Mouse (Mus musculus): ENCODE results near the gene Pagr1b. TPM values are rescaled to one million over a fixed set of nuclear protein-coding genes. Genes with fewer than 3 reads are reported as not detected.

Gene Pagr1b
- polyA plus RNA-seq, 1 experiment = 0.90 TPM

DNA sequence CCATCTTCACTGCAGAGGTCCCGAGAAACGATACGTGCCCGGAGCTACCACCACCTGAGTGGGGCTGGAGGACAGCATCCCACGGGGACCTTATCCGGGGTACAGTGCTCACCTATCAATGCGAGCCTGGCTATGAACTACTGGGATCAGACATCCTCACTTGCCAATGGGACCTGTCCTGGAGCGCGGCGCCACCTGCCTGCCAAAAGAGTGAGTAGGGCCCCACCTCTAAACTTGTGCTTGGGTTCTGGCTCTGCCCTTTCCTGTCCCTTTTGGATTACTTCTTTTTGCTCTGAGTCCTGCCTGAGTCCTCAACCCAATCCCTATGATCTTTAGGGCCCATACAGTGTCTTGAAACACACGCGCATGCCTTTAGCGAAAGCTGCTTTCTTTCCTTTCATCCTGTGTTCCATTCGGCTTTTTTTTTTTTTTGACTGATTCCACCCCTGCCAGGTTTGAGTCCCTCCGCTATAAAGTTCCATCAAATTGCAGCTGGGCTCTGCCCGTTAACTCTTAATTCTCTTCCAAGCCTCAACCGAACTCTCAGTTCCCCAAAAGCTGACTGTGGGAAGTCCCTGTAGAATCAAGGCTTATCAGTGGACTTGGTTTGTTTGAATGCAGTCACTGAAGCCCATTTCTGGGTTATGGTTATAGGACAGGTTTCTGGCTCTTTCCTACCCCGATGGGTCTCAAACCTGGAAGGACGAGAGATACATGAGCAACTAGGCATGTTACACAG is 52.6 kb downstream of the Pagr1b start:
- no peaks in the 10 kb centered on the region for H3K27me3 ChIP-seq (ENCODE audit: control insufficient read depth, insufficient read depth, low read length)
- H3K27ac ChIP-seq (ENCODE audit: control insufficient read depth, insufficient read depth, low read depth, low read length) = no peak overlapping the region
- H3K36me3 ChIP-seq (ENCODE audit: control insufficient read depth, insufficient read depth, low read length) = peaks cover 2% of the 10 kb centered on the region; the same call in 1 of the 2 replicates
- TF ChIP-seq CTCF (IDR thresholded peaks at IDR 0.05; ENCODE audit: control insufficient read depth, insufficient read depth, insufficient replicate concordance, low read depth, low read length) (peak; percentile 25; the same call in 1 of the 2 replicates), POLR2A (IDR thresholded peaks at IDR 0.05; ENCODE audit: control insufficient read depth, low read depth, low read length) (no peak)
- no peaks in the 10 kb centered on the region; the same call in 1 of the 2 replicates for H3K4me1 ChIP-seq (ENCODE audit: control insufficient read depth, insufficient read depth, low read length)
- H3K4me3 ChIP-seq (ENCODE audit: control insufficient read depth, low read depth, low read length) = no peak overlapping the region

DNA sequence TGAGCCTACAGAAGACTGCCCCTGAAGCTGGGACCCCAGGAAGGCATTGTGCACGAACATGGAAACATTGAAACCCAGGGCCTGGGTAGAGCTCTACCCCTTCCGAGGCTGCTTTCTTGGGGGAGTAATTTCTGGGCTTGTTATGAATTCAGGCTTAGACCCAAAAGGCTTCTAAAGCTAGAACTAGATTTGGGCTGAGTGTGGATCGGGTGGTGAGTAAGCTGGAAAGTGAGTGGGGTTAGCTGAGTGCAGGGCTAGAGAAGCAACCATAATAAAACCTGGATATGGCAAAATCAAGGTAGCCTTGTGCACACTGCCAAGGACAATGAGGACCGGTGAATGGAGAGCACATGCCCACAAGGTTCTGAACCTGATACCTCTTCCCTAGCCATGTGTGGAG is 54.3 kb downstream of the Pagr1b start:
- no peak overlapping the region for H3K4me3 ChIP-seq (ENCODE audit: control insufficient read depth, low read depth, low read length)
- H3K27me3 ChIP-seq (ENCODE audit: control insufficient read depth, insufficient read depth, low read length) = no peaks in the 10 kb centered on the region
- no peaks in the 10 kb centered on the region; the same call in 1 of the 2 replicates for H3K4me1 ChIP-seq (ENCODE audit: control insufficient read depth, insufficient read depth, low read length)
- H3K36me3 ChIP-seq (ENCODE audit: control insufficient read depth, insufficient read depth, low read length) = peaks cover 3% of the 10 kb centered on the region
- TF ChIP-seq POLR2A (IDR thresholded peaks at IDR 0.05; ENCODE audit: control insufficient read depth, low read depth, low read length) (no peak), CTCF (IDR thresholded peaks at IDR 0.05; ENCODE audit: control insufficient read depth, insufficient read depth, insufficient replicate concordance, low read depth, low read length) (no peak)
- no peak overlapping the region for H3K27ac ChIP-seq (ENCODE audit: control insufficient read depth, insufficient read depth, low read depth, low read length)

DNA sequence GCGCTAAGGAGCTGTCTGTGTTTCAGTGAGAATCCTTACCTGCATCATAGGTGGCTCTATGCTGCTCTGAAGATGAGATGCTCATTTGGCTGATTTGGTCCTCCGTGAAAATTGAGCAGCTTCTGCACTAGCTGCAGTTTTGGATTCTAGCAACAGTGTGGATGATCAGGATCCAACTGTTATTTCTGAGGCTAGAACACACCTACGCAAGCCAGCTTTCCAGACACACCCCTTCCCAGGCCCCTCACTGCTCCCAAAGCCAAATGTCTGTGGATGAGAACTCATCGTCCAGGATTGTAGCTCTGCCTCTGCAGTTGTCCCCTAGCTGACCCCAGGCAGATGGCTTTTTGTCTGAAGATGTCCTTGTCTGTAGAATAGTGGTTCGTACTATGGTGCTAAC is 55.2 kb downstream of the Pagr1b start:
- Histone ChIP-seq H3K4me3 (ENCODE audit: control insufficient read depth, low read depth, low read length) (no peak overlapping the region), H3K27me3 (ENCODE audit: control insufficient read depth, insufficient read depth, low read length) (no peaks in the 10 kb centered on the region), H3K36me3 (ENCODE audit: control insufficient read depth, insufficient read depth, low read length) (peaks cover 3% of the 10 kb centered on the region), H3K27ac (ENCODE audit: control insufficient read depth, insufficient read depth, low read depth, low read length) (no peak overlapping the region), H3K4me1 (ENCODE audit: control insufficient read depth, insufficient read depth, low read length) (no peaks in the 10 kb centered on the region; the same call in 1 of the 2 replicates)
- TF ChIP-seq POLR2A (IDR thresholded peaks at IDR 0.05; ENCODE audit: control insufficient read depth, low read depth, low read length) (no peak), CTCF (IDR thresholded peaks at IDR 0.05; ENCODE audit: control insufficient read depth, insufficient read depth, insufficient replicate concordance, low read depth, low read length) (no peak)

DNA sequence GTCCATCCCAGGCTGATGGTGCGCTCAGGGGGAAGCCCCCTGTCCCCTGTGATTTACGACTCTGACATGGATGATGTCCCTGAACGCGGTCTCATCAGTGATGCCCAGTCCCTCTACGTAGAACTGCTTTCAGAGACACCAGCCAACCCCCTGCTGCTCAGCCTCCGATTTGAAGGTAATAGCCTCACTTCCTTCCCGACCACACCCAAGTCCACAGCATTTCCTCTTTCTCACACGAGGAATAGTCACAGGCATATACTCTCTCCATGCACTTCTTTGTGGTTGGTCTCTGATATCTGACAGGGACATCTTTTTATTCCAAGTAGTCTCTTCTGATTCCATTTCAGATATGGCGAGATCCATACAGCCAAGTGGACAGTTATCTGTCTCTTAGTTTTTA is 56.5 kb downstream of the Pagr1b start:
- H3K27ac ChIP-seq (ENCODE audit: control insufficient read depth, insufficient read depth, low read depth, low read length) = no peak overlapping the region
- TF ChIP-seq POLR2A (IDR thresholded peaks at IDR 0.05; ENCODE audit: control insufficient read depth, low read depth, low read length) = no peak
- no peak for TF ChIP-seq CTCF (IDR thresholded peaks at IDR 0.05; ENCODE audit: control insufficient read depth, insufficient read depth, insufficient replicate concordance, low read depth, low read length)
- no peak overlapping the region for H3K4me3 ChIP-seq (ENCODE audit: control insufficient read depth, low read depth, low read length)
- H3K36me3 ChIP-seq (ENCODE audit: control insufficient read depth, insufficient read depth, low read length) = peaks cover 3% of the 10 kb centered on the region
- H3K4me1 ChIP-seq (ENCODE audit: control insufficient read depth, insufficient read depth, low read length) = no peaks in the 10 kb centered on the region; the same call in 1 of the 2 replicates
- no peaks in the 10 kb centered on the region for H3K27me3 ChIP-seq (ENCODE audit: control insufficient read depth, insufficient read depth, low read length)

DNA sequence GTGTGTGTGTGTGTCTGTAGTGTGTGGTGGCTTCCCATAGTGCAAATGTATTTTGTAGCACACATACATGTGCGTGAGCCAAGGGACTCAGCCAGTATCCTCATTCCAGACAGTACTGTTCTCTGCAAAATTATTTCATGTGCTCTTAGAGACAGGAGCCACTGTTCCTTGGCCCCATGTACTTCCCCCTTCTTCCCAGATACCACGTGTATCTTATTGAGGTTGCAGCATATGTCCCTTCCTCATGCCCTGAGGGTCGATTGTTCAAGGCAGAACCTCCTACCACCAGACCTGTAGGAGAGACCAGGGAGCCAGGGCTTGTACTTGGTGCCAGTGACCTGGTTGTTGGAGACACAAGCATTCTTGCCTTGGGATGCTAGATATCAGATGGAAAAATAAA is 61.2 kb downstream of the Pagr1b start:
- Histone ChIP-seq H3K4me3 (ENCODE audit: control insufficient read depth, low read depth, low read length) (no peak overlapping the region), H3K4me1 (ENCODE audit: control insufficient read depth, insufficient read depth, low read length) (peaks cover 8% of the 10 kb centered on the region), H3K27me3 (ENCODE audit: control insufficient read depth, insufficient read depth, low read length) (no peaks in the 10 kb centered on the region), H3K27ac (ENCODE audit: control insufficient read depth, insufficient read depth, low read depth, low read length) (no peak overlapping the region), H3K36me3 (ENCODE audit: control insufficient read depth, insufficient read depth, low read length) (peaks cover 1% of the 10 kb centered on the region)
- TF ChIP-seq CTCF (IDR thresholded peaks at IDR 0.05; ENCODE audit: control insufficient read depth, insufficient read depth, insufficient replicate concordance, low read depth, low read length) = no peak
- TF ChIP-seq POLR2A (IDR thresholded peaks at IDR 0.05; ENCODE audit: control insufficient read depth, low read depth, low read length) = no peak

DNA sequence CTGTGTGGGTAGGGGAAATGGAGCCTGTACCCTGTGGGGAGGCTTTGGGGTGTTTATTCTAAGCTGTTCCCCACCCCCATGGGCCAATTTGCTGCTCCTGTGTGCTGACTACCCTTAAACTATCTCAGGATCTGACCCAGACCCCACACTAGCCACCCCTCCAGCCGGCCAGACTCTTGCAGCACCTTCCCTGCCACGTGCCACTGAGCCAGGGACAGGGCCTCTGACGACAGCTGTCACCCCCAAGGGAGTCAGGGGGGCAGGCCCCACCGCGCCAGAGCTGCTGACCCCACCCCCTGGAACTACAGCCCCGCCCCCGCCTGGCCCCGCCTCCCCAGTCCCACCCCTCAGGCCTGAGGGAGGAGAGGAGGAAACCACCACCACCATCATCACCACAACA is 63.6 kb downstream of the Pagr1b start:
- Histone ChIP-seq H3K4me3 (ENCODE audit: control insufficient read depth, low read depth, low read length) (no peak overlapping the region), H3K27ac (ENCODE audit: control insufficient read depth, insufficient read depth, low read depth, low read length) (no peak overlapping the region), H3K27me3 (ENCODE audit: control insufficient read depth, insufficient read depth, low read length) (no peaks in the 10 kb centered on the region), H3K36me3 (ENCODE audit: control insufficient read depth, insufficient read depth, low read length) (no peaks in the 10 kb centered on the region; the same call in none of the 2 replicates), H3K4me1 (ENCODE audit: control insufficient read depth, insufficient read depth, low read length) (peaks cover 29% of the 10 kb centered on the region)
- TF ChIP-seq POLR2A (IDR thresholded peaks at IDR 0.05; ENCODE audit: control insufficient read depth, low read depth, low read length) = no peak
- TF ChIP-seq CTCF (IDR thresholded peaks at IDR 0.05; ENCODE audit: control insufficient read depth, insufficient read depth, insufficient replicate concordance, low read depth, low read length) = no peak

DNA sequence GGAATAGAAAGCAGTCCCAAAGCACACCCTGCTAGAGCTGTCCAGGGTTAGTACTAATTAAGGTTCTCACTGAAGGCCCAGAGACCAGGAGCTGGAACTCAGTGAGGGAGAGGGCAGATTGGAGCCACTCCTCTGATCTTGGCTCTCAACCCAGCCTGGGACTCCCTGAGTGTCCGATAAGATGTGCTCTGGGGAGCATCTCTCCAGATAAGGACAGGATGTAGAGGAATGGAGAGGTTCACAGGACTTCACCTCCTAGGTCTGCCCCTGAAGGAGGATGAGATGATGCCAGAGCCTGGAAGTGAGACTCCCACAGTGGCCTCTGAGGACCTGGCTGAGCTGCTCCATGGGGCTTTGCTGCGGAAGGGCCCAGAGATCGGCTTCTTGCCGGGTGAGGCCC is 64.5 kb downstream of the Pagr1b start:
- H3K4me1 ChIP-seq (ENCODE audit: control insufficient read depth, insufficient read depth, low read length) = peaks cover 29% of the 10 kb centered on the region
- no peak overlapping the region for H3K4me3 ChIP-seq (ENCODE audit: control insufficient read depth, low read depth, low read length)
- no peaks in the 10 kb centered on the region for H3K27me3 ChIP-seq (ENCODE audit: control insufficient read depth, insufficient read depth, low read length)
- no peak overlapping the region for H3K27ac ChIP-seq (ENCODE audit: control insufficient read depth, insufficient read depth, low read depth, low read length)
- TF ChIP-seq CTCF (IDR thresholded peaks at IDR 0.05; ENCODE audit: control insufficient read depth, insufficient read depth, insufficient replicate concordance, low read depth, low read length) = no peak
- no peak for TF ChIP-seq POLR2A (IDR thresholded peaks at IDR 0.05; ENCODE audit: control insufficient read depth, low read depth, low read length)
- H3K36me3 ChIP-seq (ENCODE audit: control insufficient read depth, insufficient read depth, low read length) = no peaks in the 10 kb centered on the region; the same call in none of the 2 replicates

Other genes with a start within 250 kb of the Pagr1b start
- gene Ypel3, start 239.5 kb downstream of the Pagr1b start, polyA plus RNA-seq (2012; rRNA removed) = 74.3 and 92.1 TPM in 2 replicates
- gene Tbx6, start 235.0 kb downstream of the Pagr1b start, polyA plus RNA-seq (2012; rRNA removed) = 1.1 and 1.2 TPM in 2 replicates
- 252 and 262 TPM in 2 replicates for gene Ppp4c, start 224.0 kb downstream of the Pagr1b start, polyA plus RNA-seq (2012; rRNA removed)
- gene Fam57b, start 218.8 kb downstream of the Pagr1b start, polyA plus RNA-seq (2012; rRNA removed) = 7.9 and 9.8 TPM in 2 replicates
- gene 4930451I11Rik, start 184.8 kb downstream of the Pagr1b start, polyA plus RNA-seq (2012; rRNA removed) = 103 and 114 TPM in 2 replicates
- gene Doc2a, start 169.1 kb downstream of the Pagr1b start, polyA plus RNA-seq (2012; rRNA removed) = 1.9 and 2.2 TPM in 2 replicates
- gene Hirip3, start 154.5 kb downstream of the Pagr1b start, polyA plus RNA-seq (2012; rRNA removed) = 76.6 and 77.1 TPM in 2 replicates
- gene Ino80e, start 154.1 kb downstream of the Pagr1b start, polyA plus RNA-seq (2012; rRNA removed) = 74.1 and 80.9 TPM in 2 replicates
- gene Taok2, start 131.8 kb downstream of the Pagr1b start, polyA plus RNA-seq (2012; rRNA removed) = 43.5 and 49.4 TPM in 2 replicates
- gene Tmem219, start 93.6 kb downstream of the Pagr1b start, polyA plus RNA-seq (2012; rRNA removed) = 70.3 and 73.6 TPM in 2 replicates
- gene Kctd13, start 87.6 kb downstream of the Pagr1b start, polyA plus RNA-seq (2012; rRNA removed) = 80.0 and 85.5 TPM in 2 replicates
- 1.4 TPM in 2 replicates for gene Asphd1, start 66.9 kb downstream of the Pagr1b start, polyA plus RNA-seq (2012; rRNA removed)
- gene Sez6l2, start 65.9 kb downstream of the Pagr1b start, polyA plus RNA-seq (2012; rRNA removed) = 9.9 and 10.7 TPM in 2 replicates
- gene Cdipt, start 40.6 kb downstream of the Pagr1b start, polyA plus RNA-seq (2012; rRNA removed) = 83.3 and 84.9 TPM in 2 replicates
- 804 and 822 TPM in 2 replicates for gene Cdiptos, start 40.4 kb downstream of the Pagr1b start, polyA plus RNA-seq (2012; rRNA removed)
- gene Mvp, start 1.9 kb downstream of the Pagr1b start, polyA plus RNA-seq (2012; rRNA removed) = 3.0 and 4.0 TPM in 2 replicates
- gene Pagr1a, start 868 bp upstream of the Pagr1b start, polyA plus RNA-seq (2012; rRNA removed) = 1.3 and 2.0 TPM in 2 replicates
- 13.5 and 16.2 TPM in 2 replicates for gene Gm42742, start 4.6 kb upstream of the Pagr1b start, polyA plus RNA-seq (2012; rRNA removed)
- 2.7 and 3.4 TPM in 2 replicates for gene Prrt2, start 4.7 kb upstream of the Pagr1b start, polyA plus RNA-seq (2012; rRNA removed)
- gene Maz, start 10.6 kb upstream of the Pagr1b start, polyA plus RNA-seq (2012; rRNA removed) = 59.1 and 59.6 TPM in 2 replicates
- 10.2 and 11.2 TPM in 2 replicates for gene Kif22, start 26.0 kb upstream of the Pagr1b start, polyA plus RNA-seq (2012; rRNA removed)
- 0.76 and 0.93 TPM in 2 replicates for gene Zg16, start 70.8 kb upstream of the Pagr1b start, polyA plus RNA-seq (2012; rRNA removed)
- 4.6 and 4.9 TPM in 2 replicates for gene AI467606, start 74.9 kb upstream of the Pagr1b start, polyA plus RNA-seq (2012; rRNA removed)
- gene Qprt, start 105.7 kb upstream of the Pagr1b start, polyA plus RNA-seq (2012; rRNA removed) = 0.05 and 0.22 TPM in 2 replicates
- 0.09 and 0.10 TPM in 2 replicates for gene Spn, start 121.3 kb upstream of the Pagr1b start, polyA plus RNA-seq (2012; rRNA removed)
- gene Cd2bp2, start 179.6 kb upstream of the Pagr1b start, polyA plus RNA-seq (2012; rRNA removed) = 19.6 and 27.8 TPM in 2 replicates
- gene Tbc1d10b, start 192.0 kb upstream of the Pagr1b start, polyA plus RNA-seq (2012; rRNA removed) = 5.1 and 6.3 TPM in 2 replicates
- 1.3 and 1.4 TPM in 2 replicates for gene Mylpf, start 192.4 kb upstream of the Pagr1b start, polyA plus RNA-seq (2012; rRNA removed)
- 3.4 and 3.7 TPM in 2 replicates for gene Zfp553, start 216.6 kb upstream of the Pagr1b start, polyA plus RNA-seq (2012; rRNA removed)
- gene Sept1, start 216.6 kb upstream of the Pagr1b start, polyA plus RNA-seq (2012; rRNA removed) = 2.8 and 3.2 TPM in 2 replicates
- gene Zfp771, start 227.8 kb upstream of the Pagr1b start, polyA plus RNA-seq (2012; rRNA removed) = 41.0 and 48.4 TPM in 2 replicates
- gene Dctpp1, start 244.2 kb upstream of the Pagr1b start, polyA plus RNA-seq (2012; rRNA removed) = 22.2 and 23.7 TPM in 2 replicates